Mouse (Mus musculus) liver, postnatal 0 days (tissue): ENCODE results near the gene Slc11a1. TPM values are rescaled to one million over a fixed set of nuclear protein-coding genes. Genes with fewer than 3 reads are reported as not detected.

ENCODE experiments used
- ATAC-seq: fragments of 200-750 bp; cut with Nextera tagmentation; 2 replicates; pipeline ENCODE4 v1.8.0; 2017; ENCODE audit warnings: mild to moderate bottlenecking, moderate library complexity
- DNase-seq: peaks from one replicate; pipeline ENCODE4 v3.0.0-alpha.2; 2016
- H3K27ac ChIP-seq: fragments of 300-500 bp; sonication (generic); 2 replicates; pipeline ENCODE4 v1.5.1; 2014; ENCODE audit warnings: antibody characterized with exemption, moderate library complexity, mild to moderate bottlenecking, low read depth
- H3K27me3 ChIP-seq: fragments of 300-500 bp; sonication (generic); 2 replicates; pipeline ENCODE4 v1.6.1; 2014; ENCODE audit warnings: low read length, control low read depth, mixed read lengths; ENCODE audit not compliant: insufficient read depth
- H3K36me3 ChIP-seq: fragments of 300-500 bp; sonication (generic); replicated peaks from 2 replicates; pipeline ENCODE4 v1.6.1; 2014; ENCODE audit warnings: mild to moderate bottlenecking, control low read depth, low read length, moderate library complexity, mixed read lengths; ENCODE audit not compliant: insufficient read depth
- H3K4me1 ChIP-seq: fragments of 300-500 bp; sonication (generic); 2 replicates; pipeline ENCODE4 v1.6.1; 2014; ENCODE audit warnings: antibody characterized with exemption, mild to moderate bottlenecking, control low read depth; ENCODE audit not compliant: insufficient read depth
- H3K4me2 ChIP-seq: fragments of 300-500 bp; sonication (generic); 2 replicates; pipeline ENCODE4 v1.6.1; 2014; ENCODE audit warnings: low read depth, mild to moderate bottlenecking, low read length, moderate library complexity, mixed read lengths
- H3K4me3 ChIP-seq: fragments of 300-500 bp; sonication (generic); 2 replicates; pipeline ENCODE4 v1.5.1; 2014; ENCODE audit warnings: low read depth, low read length
- H3K9ac ChIP-seq: fragments of 300-500 bp; sonication (generic); replicated peaks from 2 replicates; pipeline ENCODE4 v1.6.1; 2014; ENCODE audit warnings: mild to moderate bottlenecking, moderate library complexity
- H3K9me3 ChIP-seq: fragments of 300-500 bp; sonication (generic); 2 replicates; pipeline ENCODE4 v1.6.1; 2016; ENCODE audit warnings: mild to moderate bottlenecking, control low read depth, low read length, mixed read lengths
- CTCF ChIP-seq: sonication (generic); IDR thresholded peaks from 2 replicates; pipeline ENCODE4 v1.5.1; 2016; ENCODE audit warnings: antibody characterized with exemption, low read depth
- EP300 ChIP-seq: IDR thresholded peaks from 2 replicates; pipeline ENCODE4 v1.6.1; 2016; ENCODE audit warnings: antibody characterized with exemption, low read depth, mild to moderate bottlenecking
- WGBS: fragments of 180-500 bp; shearing (Covaris S2); extraction: QIAGEN DNeasy Blood & Tissue Kit; methylation state at CpG from one replicate; pipeline ENCODE4 v1.1.7; 2014; ENCODE audit not compliant: insufficient replicate concordance; 5-methylcytosine and 5-hydroxymethylcytosine counted together
- polyA plus RNA-seq: library from polyadenylated mRNA; unstranded; fragments of >200 nt; fragmentation: Nextera tagmentation; extraction: Ambion mirVana; gene quantifications from 2 replicates; pipeline ENCODE4 v1.2.1, GENCODE M21; 2015

The Slc11a1 gene
- polyA plus RNA-seq, 1 experiment from 2014 or later = 15.1 TPM

- Histone ChIP-seq H3K4me3 (peak overlapping the region; percentile 59), H3K36me3 (peaks cover 21% of the 10 kb centered on the region), H3K9me3 (no peaks in the 10 kb centered on the region), H3K4me1 (peaks cover 39% of the 10 kb centered on the region), H3K4me2 (peak overlapping the region; percentile 85), H3K27me3 (no peaks in the 10 kb centered on the region), H3K27ac (peak overlapping the region; percentile 89), H3K9ac (peak overlapping the region; percentile 71)
- ATAC-seq = peak; percentile 92
- TF ChIP-seq CTCF (peak; percentile 97), EP300 (peak; percentile 84)
- peak; percentile 99 for DNase-seq
- WGBS = 3% methylated on average over 41 of the region's 41 CpGs
Observed at GRCm38 (mm10) chr1:74397268-74397918, 22.4 kb downstream of the Slc11a1 start.

- peak overlapping the region; percentile 85 for H3K4me2 ChIP-seq
- peaks cover 35% of the 10 kb centered on the region for H3K4me1 ChIP-seq
- peak overlapping the region; percentile 59 for H3K4me3 ChIP-seq
- no peaks in the 10 kb centered on the region for H3K9me3 ChIP-seq
- H3K9ac ChIP-seq = peak overlapping the region; percentile 71
- H3K27ac ChIP-seq = peak overlapping the region; percentile 89
- ATAC-seq (peak; percentile 5), DNase-seq (peak; percentile 78)
- no peaks in the 10 kb centered on the region for H3K27me3 ChIP-seq
- WGBS = 3% methylated on average over 11 of the region's 11 CpGs
- TF ChIP-seq EP300 (no peak), CTCF (peak; percentile 80)
- H3K36me3 ChIP-seq = peaks cover 21% of the 10 kb centered on the region
Observed at GRCm38 (mm10) chr1:74397919-74398451, 23.0 kb downstream of the Slc11a1 start.

- TF ChIP-seq EP300 = no peak
- no peak for TF ChIP-seq CTCF
- H3K36me3 ChIP-seq = no peaks in the 10 kb centered on the region
Observed at GRCm38 (mm10) chr1:74400531-74400930, 25.5 kb downstream of the Slc11a1 start.

GRCm38 (mm10) chr1:74401015-74401702, 26.2 kb downstream of the Slc11a1 start:
- 40% methylated on average over 16 of the region's 16 CpGs for WGBS
- DNase-seq (no peak), ATAC-seq (no peak)
- H3K27ac ChIP-seq = no peak overlapping the region
- H3K9ac ChIP-seq = no peak overlapping the region
- H3K4me2 ChIP-seq = peak overlapping the region; percentile 47
- no peak overlapping the region for H3K4me3 ChIP-seq
- H3K36me3 ChIP-seq = no peaks in the 10 kb centered on the region
- H3K9me3 ChIP-seq = no peaks in the 10 kb centered on the region
- TF ChIP-seq EP300 (no peak), CTCF (no peak)
- peaks cover 21% of the 10 kb centered on the region for H3K4me1 ChIP-seq
- H3K27me3 ChIP-seq = no peaks in the 10 kb centered on the region

More at GRCm38 (mm10) chr1:74400531-74400930, 25.5 kb downstream of the Slc11a1 start:
- Histone ChIP-seq H3K4me1 (peaks cover 21% of the 10 kb centered on the region), H3K27me3 (no peaks in the 10 kb centered on the region), H3K4me2 (no peak overlapping the region), H3K27ac (no peak overlapping the region), H3K9ac (no peak overlapping the region), H3K9me3 (no peaks in the 10 kb centered on the region), H3K4me3 (no peak overlapping the region)
- 65% methylated on average over 3 of the region's 3 CpGs for WGBS
- DNase-seq (no peak), ATAC-seq (no peak)

- H3K36me3 ChIP-seq = no peaks in the 10 kb centered on the region
- TF ChIP-seq CTCF = no peak
- no peak for TF ChIP-seq EP300
- no peaks in the 10 kb centered on the region for H3K9me3 ChIP-seq
- WGBS = 69% methylated on average over 4 of the region's 4 CpGs
- H3K9ac ChIP-seq = no peak overlapping the region
- peaks cover 10% of the 10 kb centered on the region; the same call in 1 of the 2 replicates for H3K4me1 ChIP-seq
- no peak overlapping the region for H3K4me2 ChIP-seq
- ATAC-seq (no peak), DNase-seq (no peak)
- H3K27ac ChIP-seq = no peak overlapping the region
- no peak overlapping the region for H3K4me3 ChIP-seq
- H3K27me3 ChIP-seq = no peaks in the 10 kb centered on the region
Observed at GRCm38 (mm10) chr1:74404206-74404605, 29.2 kb downstream of the Slc11a1 start.
